Mouse (Mus musculus) limb, embryonic 14.5 days (tissue): ENCODE data around the gene Chchd3. TPM values are rescaled to one million over a fixed set of nuclear protein-coding genes. Genes with fewer than 3 reads are reported as not detected.

ENCODE experiments used
- ATAC-seq: fragments of 200-750 bp; cut with Nextera tagmentation; 2 replicates; pipeline ENCODE4 v1.8.0; 2017; ENCODE audit warnings: low read depth, moderate number of reproducible peaks, moderate TSS enrichment; ENCODE audit not compliant: low FRiP score
- DNase-seq: peaks from one replicate; pipeline ENCODE4 v3.0.0-alpha.2; 2015; ENCODE audit warnings: low spot score
- H3K27ac ChIP-seq: fragments of 300-500 bp; sonication (generic); replicated peaks from 2 replicates; pipeline ENCODE4 v1.5.1; 2014; ENCODE audit warnings: low read depth, mild to moderate bottlenecking, low read length, moderate library complexity, mixed read lengths
- H3K27me3 ChIP-seq: fragments of 300-500 bp; sonication (generic); 2 replicates; pipeline ENCODE4 v1.6.1; 2014; ENCODE audit warnings: low read length, mixed read lengths; ENCODE audit not compliant: control insufficient read depth, insufficient read depth
- H3K36me3 ChIP-seq: fragments of 300-500 bp; sonication (generic); 2 replicates; pipeline ENCODE4 v1.6.1; 2014; ENCODE audit warnings: mild to moderate bottlenecking, low read length, moderate library complexity, mixed read lengths; ENCODE audit not compliant: control insufficient read depth, insufficient read depth
- H3K4me1 ChIP-seq: fragments of 300-500 bp; sonication (generic); 2 replicates; pipeline ENCODE4 v1.6.1; 2014; ENCODE audit warnings: antibody characterized with exemption, low read length, mixed read lengths; ENCODE audit not compliant: control insufficient read depth, insufficient read depth
- H3K4me2 ChIP-seq: fragments of 300-500 bp; sonication (generic); replicated peaks from 2 replicates; pipeline ENCODE4 v1.6.1; 2014; ENCODE audit warnings: low read depth, mild to moderate bottlenecking, low read length, moderate library complexity; ENCODE audit not compliant: severe bottlenecking
- H3K4me3 ChIP-seq: fragments of 300-500 bp; sonication (generic); replicated peaks from 2 replicates; pipeline ENCODE4 v1.5.1; 2014; ENCODE audit warnings: low read length
- H3K9ac ChIP-seq: fragments of 300-500 bp; sonication (generic); 2 replicates; pipeline ENCODE4 v1.6.1; 2014; ENCODE audit warnings: mild to moderate bottlenecking, low read depth, low read length, moderate library complexity; ENCODE audit not compliant: severe bottlenecking
- H3K9me3 ChIP-seq: fragments of 300-500 bp; sonication (generic); 2 replicates; pipeline ENCODE4 v1.6.1; 2016; ENCODE audit warnings: low read length; ENCODE audit not compliant: control insufficient read depth
- POLR2A ChIP-seq: fragments of 200-500 bp; IDR thresholded peaks from 2 replicates; pipeline ENCODE4 v1.8.0; 2012; ENCODE audit warnings: inconsistent platforms, mild to moderate bottlenecking, moderate library complexity, borderline replicate concordance; ENCODE audit not compliant: insufficient read depth, insufficient read length; ENCODE audit errors: extremely low read depth
- WGBS: fragments of 180-500 bp; shearing (Covaris S2); extraction: QIAGEN DNeasy Blood & Tissue Kit; methylation state at CpG from one replicate; pipeline ENCODE4 v1.1.7; 2014; 5-methylcytosine and 5-hydroxymethylcytosine counted together
- polyA plus RNA-seq, 2 experiments: library from polyadenylated mRNA; depleted of rRNA in 1 of 2; stranded (reverse) in 1 of 2; unstranded in 1 of 2; fragments of >200 nt; fragmentation: Nextera tagmentation in 1 of 2; extraction: Ambion mirVana in 1 of 2; gene quantifications; 2 replicates each; pipeline versions ENCODE4 v1.2.1 to v1.2.3; 2012 to 2014

The Chchd3 gene
- polyA plus RNA-seq, 2 experiments: 69.0 to 108 TPM

DNA sequence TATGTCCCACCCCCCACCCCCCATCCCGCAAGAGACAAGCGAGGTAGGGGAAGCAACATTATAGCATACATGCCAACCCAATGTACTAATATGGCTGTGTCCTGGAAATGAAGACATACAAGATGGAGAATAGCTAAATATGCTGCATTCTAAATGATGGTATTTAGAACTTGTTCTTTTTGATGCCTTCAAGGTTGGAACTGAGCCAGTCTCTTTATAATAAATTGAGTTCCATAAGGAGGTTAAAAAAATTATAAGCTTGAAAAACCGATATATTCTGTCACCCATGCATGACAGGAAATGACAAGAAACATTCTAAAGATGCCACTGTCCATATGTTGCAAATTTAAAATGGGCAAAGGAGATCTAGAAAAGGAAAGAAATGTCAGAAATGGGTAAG lies 104.6 kb downstream of the Chchd3 start:
- ATAC-seq (no peak), DNase-seq (no peak)
- Histone ChIP-seq H3K27me3 (no peaks in the 10 kb centered on the region), H3K4me3 (no peak overlapping the region), H3K4me1 (no peaks in the 10 kb centered on the region; the same call in 1 of the 2 replicates), H3K27ac (no peak overlapping the region), H3K4me2 (no peak overlapping the region), H3K9me3 (no peaks in the 10 kb centered on the region), H3K9ac (no peak overlapping the region), H3K36me3 (no peaks in the 10 kb centered on the region)
- no peak for TF ChIP-seq POLR2A
- WGBS: 86% methylated on average over 3 of the region's 3 CpGs

DNA sequence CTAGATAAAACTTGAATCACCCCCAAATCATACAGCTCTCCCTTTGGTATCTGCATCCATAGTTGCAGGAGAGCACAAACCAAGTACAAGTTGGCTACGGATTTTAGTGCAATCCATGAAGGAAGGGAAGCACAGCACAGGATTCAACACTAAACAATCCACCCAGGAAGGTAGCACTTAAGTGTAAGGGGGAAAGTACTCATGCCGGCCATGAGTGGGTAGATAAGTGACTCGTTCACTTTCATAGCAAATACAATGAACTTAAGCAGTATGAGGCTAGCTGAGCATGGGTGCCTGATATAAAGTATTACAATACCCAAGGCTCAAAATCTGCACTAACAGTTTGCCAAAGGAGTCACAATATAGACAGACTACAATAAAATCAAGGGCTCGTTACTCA lies 109.1 kb downstream of the Chchd3 start:
- no peaks in the 10 kb centered on the region for H3K27me3 ChIP-seq
- 79% methylated on average over 4 of the region's 4 CpGs for WGBS

DNA sequence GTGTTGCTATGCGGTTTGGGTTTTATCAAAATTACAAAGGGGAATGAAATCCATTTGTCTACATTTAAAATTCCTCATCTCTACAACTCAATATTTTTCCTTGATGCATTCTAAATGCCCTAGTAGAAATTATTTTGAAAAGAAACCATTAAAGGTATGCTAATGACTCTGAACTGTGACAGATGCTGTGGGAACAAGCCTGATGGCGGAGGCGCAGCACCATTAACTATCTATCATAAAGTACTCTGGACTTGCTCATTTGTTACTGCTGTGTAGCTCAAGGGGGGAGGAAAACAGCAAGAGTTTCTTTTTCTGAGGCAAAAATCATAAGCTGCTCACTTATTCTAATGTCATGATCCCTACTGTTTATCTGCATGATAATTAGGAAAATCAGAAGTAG lies 110.4 kb downstream of the Chchd3 start:
- ATAC-seq (no peak), DNase-seq (no peak)
- no peak overlapping the region for H3K9ac ChIP-seq
- H3K4me1 ChIP-seq: peaks cover 4% of the 10 kb centered on the region; the same call in 1 of the 2 replicates
- no peak overlapping the region for H3K27ac ChIP-seq
- 78% methylated on average over 3 of the region's 3 CpGs for WGBS
- TF ChIP-seq POLR2A: no peak
- H3K4me2 ChIP-seq: no peak overlapping the region
- no peaks in the 10 kb centered on the region for H3K9me3 ChIP-seq
- H3K4me3 ChIP-seq: no peak overlapping the region
- H3K36me3 ChIP-seq: no peaks in the 10 kb centered on the region
- no peaks in the 10 kb centered on the region for H3K27me3 ChIP-seq

More for the DNA sequence above, 109.1 kb downstream of the Chchd3 start:
- no peak overlapping the region for H3K9ac ChIP-seq
- no peak for DNase-seq
- no peak overlapping the region for H3K4me2 ChIP-seq
- ATAC-seq: no peak
- H3K27ac ChIP-seq: no peak overlapping the region
- no peaks in the 10 kb centered on the region for H3K9me3 ChIP-seq
- H3K4me1 ChIP-seq: peaks cover 4% of the 10 kb centered on the region; the same call in 1 of the 2 replicates
- no peak overlapping the region for H3K4me3 ChIP-seq
- no peaks in the 10 kb centered on the region for H3K36me3 ChIP-seq
- TF ChIP-seq POLR2A: no peak

DNA sequence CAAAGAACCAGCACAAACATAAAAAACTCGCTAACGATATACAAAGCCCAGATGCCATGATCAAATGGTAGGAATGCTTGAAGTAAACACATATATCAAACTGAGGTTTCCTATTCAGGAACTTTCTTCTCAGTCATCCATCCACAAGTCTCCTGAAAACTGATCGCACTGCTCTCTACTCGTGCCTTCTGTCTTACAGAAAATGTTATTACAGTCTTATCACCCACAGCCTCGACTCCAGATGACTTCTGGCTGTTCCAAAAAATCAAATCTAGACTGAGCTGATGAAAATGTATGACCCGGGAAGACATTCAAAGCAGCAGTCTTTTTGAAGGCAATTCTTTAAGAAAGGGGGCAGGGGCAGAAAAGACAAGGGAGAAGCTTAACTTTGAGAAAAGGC lies 112.8 kb downstream of the Chchd3 start:
- no peaks in the 10 kb centered on the region for H3K9me3 ChIP-seq
- DNase-seq (no peak), ATAC-seq (no peak)
- H3K27me3 ChIP-seq: no peaks in the 10 kb centered on the region
- H3K4me3 ChIP-seq: no peak overlapping the region
- H3K4me1 ChIP-seq: peaks cover 4% of the 10 kb centered on the region; the same call in 1 of the 2 replicates
- no peak for TF ChIP-seq POLR2A
- H3K9ac ChIP-seq: no peak overlapping the region
- 50% methylated on average over 6 of the region's 6 CpGs for WGBS
- no peak overlapping the region for H3K27ac ChIP-seq
- no peak overlapping the region for H3K4me2 ChIP-seq
- no peaks in the 10 kb centered on the region for H3K36me3 ChIP-seq

DNA sequence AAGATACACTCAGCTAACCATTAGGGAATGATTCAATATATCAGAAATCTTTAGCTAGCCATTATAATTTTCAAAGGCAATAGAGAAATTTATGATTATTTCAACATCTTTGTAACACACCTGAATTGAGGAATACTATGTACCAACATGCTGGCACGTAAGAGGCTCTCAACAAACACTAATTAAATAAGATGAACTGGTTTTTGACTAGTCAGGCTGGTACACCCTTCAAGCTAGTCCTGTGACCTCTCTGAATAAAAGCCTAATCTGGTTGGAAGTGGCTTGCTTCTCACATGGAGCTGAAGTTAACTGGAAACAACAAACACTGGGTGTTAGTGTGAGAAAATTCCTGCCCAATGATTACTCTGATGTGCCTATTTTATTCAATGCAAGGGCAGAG lies 115.1 kb downstream of the Chchd3 start:
- H3K27me3 ChIP-seq: no peaks in the 10 kb centered on the region
- H3K27ac ChIP-seq: no peak overlapping the region
- no peak overlapping the region for H3K9ac ChIP-seq
- H3K4me1 ChIP-seq: peaks cover 4% of the 10 kb centered on the region; the same call in 1 of the 2 replicates
- no peak for ATAC-seq
- H3K4me2 ChIP-seq: no peak overlapping the region
- TF ChIP-seq POLR2A: no peak
- no peak overlapping the region for H3K4me3 ChIP-seq
- H3K9me3 ChIP-seq: no peaks in the 10 kb centered on the region
- WGBS: 79% methylated on average over 1 of the region's 1 CpGs
- no peaks in the 10 kb centered on the region for H3K36me3 ChIP-seq
- DNase-seq: no peak

DNA sequence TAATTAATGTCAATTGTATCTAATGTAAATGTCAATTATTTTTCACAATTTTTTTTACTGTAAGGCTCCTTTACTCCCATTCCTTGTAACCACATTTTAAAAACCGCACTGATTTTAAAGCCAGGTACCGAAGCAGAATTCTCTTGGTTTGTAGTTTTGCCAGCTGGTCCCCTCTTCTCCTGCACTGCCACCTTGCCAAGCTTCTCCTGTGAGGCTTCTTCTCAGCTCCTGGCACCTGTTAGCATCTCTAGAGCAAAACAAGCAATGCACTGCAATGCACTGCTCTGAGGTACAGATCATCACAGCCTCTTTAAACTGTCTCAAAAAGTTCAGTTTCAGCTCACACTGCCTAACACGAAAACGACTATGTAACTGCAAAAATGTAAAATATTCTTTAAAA lies 116.4 kb downstream of the Chchd3 start:
- Histone ChIP-seq H3K27ac (no peak overlapping the region), H3K27me3 (no peaks in the 10 kb centered on the region), H3K9me3 (no peaks in the 10 kb centered on the region), H3K4me3 (no peak overlapping the region), H3K36me3 (no peaks in the 10 kb centered on the region), H3K9ac (no peak overlapping the region), H3K4me2 (no peak overlapping the region), H3K4me1 (peaks cover 4% of the 10 kb centered on the region; the same call in 1 of the 2 replicates)
- DNase-seq: no peak
- TF ChIP-seq POLR2A: no peak
- ATAC-seq: no peak
- WGBS: 86% methylated on average over 4 of the region's 4 CpGs
